Comparison of ENCODE assay signal across 8 mouse cellular contexts in the genomic region with DNA sequence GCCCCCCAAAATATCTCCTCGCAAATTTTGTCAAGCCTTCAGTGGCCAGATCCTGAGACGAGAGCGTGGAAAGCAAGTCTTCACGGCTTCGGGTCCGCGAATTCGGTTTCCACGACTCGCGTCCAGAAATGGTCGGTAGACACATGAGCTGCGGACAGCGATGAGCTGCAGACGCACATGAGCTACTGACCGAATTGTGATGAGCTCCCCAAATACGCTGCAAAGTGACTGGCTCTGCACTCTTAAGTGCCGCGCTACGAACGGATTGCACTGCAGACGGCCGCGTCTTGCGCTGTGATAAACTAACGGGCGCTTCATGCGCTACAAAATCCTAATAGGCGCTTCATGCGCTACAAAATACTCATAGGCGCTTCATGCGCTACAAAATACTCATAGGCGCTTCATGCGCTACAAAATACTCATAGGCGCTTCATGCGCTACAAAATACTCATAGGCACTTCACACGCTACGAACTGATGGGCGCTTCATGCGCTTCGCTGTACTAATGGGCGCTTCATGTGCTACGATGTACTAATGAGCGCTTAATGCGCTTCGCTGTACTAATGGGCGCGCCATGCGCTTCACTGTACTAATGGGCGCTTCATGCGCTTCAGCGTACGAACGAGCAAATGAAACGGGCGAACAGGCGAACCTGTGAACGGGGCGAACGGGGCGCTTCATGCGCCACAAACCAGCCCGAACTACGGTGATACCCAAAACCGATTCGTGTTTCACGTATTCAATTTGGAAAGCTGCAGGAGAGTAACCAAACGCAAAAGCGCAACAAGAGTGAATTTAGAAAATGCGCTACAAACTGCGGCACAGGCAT. TPM values are rescaled to one million over a fixed set of nuclear protein-coding genes. Genes with fewer than 3 reads are reported as not detected.
A peak's percentile ranks its signal among the peaks of the same experiment; 100 is the strongest.
DNase-seq lines count a peak whose midpoint lies in the region; ATAC-seq lines count a peak whose summit lies in the region.

No protein-coding gene starts in this region.

- H3K4me1 ChIP-seq in erythroblast, embryonic 14.5 days (ENCODE audit: control insufficient read depth), result peaks cover 23% of the 10 kb centered on the region
- no peaks in the 10 kb centered on the region for H3K4me1 ChIP-seq in intestine, embryonic 15.5 days (replicated peaks)

- peak overlapping the region; percentile 72 for H3K4me2 ChIP-seq in intestine, embryonic 15.5 days (replicated peaks)

- H3K4me3 ChIP-seq in erythroblast, embryonic 14.5 days (replicated peaks), result peak overlapping the region; percentile 53
- peak overlapping the region; percentile 44 for H3K4me3 ChIP-seq in intestine, embryonic 15.5 days (replicated peaks)

- ATAC-seq in erythroblast, adult 5-6 weeks (replicated peaks; ENCODE audit: low FRiP score, poor library complexity, severe bottlenecking), result no peak
- ATAC-seq in intestine, embryonic 15.5 days, result no peak
- peak; percentile 52 for ATAC-seq in megakaryocyte, adult 5-6 weeks (ENCODE audit: poor library complexity, severe bottlenecking)

- DNase-seq in cerebellum, postnatal 10 days, result peak; percentile 53 to 62
- peak; percentile 19 for DNase-seq in gastrocnemius, postnatal 10 days
- peak; percentile 35 to 40 for DNase-seq in left cerebral cortex, postnatal 10 days (ENCODE audit: extremely low spot score in 1 of 2, low spot score in 2 of 2)
- peak; percentile 49 for DNase-seq in right cerebral cortex, postnatal 25 days

- intact Hi-C loops in left cerebral cortex, postnatal 10 days (cut with DNase I), result loop anchor here (5.0 to 10.0 kb wide), 4 partner anchors 157 to 1233 kb away; partner anchors contain the start of gene Ppp1r9a

- peak overlapping the region; percentile 13; the same call in 1 of the 2 replicates for H3K9ac ChIP-seq in intestine, embryonic 15.5 days

- 55% methylated on average over 71 of the region's 71 CpGs for WGBS in intestine, embryonic 15.5 days

- no peaks in the 10 kb centered on the region for H3K36me3 ChIP-seq in erythroblast, embryonic 14.5 days (ENCODE audit: control insufficient read depth)
- no peaks in the 10 kb centered on the region for H3K36me3 ChIP-seq in intestine, embryonic 15.5 days

- H3K27me3 ChIP-seq in erythroblast, embryonic 14.5 days (ENCODE audit: control insufficient read depth), result peaks cover 35% of the 10 kb centered on the region
- no peaks in the 10 kb centered on the region for H3K27me3 ChIP-seq in intestine, embryonic 15.5 days (replicated peaks)

- H3K27ac ChIP-seq in intestine, embryonic 15.5 days, result peak overlapping the region; percentile 60; the same call in 1 of the 2 replicates

- peaks cover 18% of the 10 kb centered on the region for H3K9me3 ChIP-seq in erythroblast, embryonic 14.5 days (ENCODE audit: control insufficient read depth, low read length)
- 0 out of 2 replicates have a peak, but pooled peaks cover 2% of the 10 kb centered on the region for H3K9me3 ChIP-seq in intestine, embryonic 15.5 days

RNA-seq across cellular contexts. Expression of gene Peg10, which starts 0.8 kb away (rescaled TPM):
- under 0.01 TPM in 1 of 2 replicates, not detected in the other for polyA plus RNA-seq in erythroblast, embryonic 14.5 days (2012)
- 0.19 and 0.42 TPM in 2 replicates for total RNA-seq in erythroblast, adult 5-6 weeks (2015; ENCODE audit: low replicate concordance)
- total RNA-seq in erythroblast, adult 5-6 weeks (2017; ENCODE audit: low replicate concordance), result not detected in 2 replicates
- total RNA-seq in gastrocnemius, postnatal 10 days (2021), result 10 to 100 TPM; 27.9 to 37.8 TPM
- 2.8 and 3.2 TPM in 2 replicates for polyA plus RNA-seq in intestine, embryonic 15.5 days (2015; fragmentation: Nextera tagmentation; extraction: Ambion mirVana)
- 10 to 100 TPM; 10.7 to 11.6 TPM for total RNA-seq in left cerebral cortex, postnatal 10 days (2021)
- not detected in 2 replicates for total RNA-seq in megakaryocyte, adult 5-6 weeks (2015)
- not detected in 2 replicates for total RNA-seq in megakaryocyte, adult 5-6 weeks (2017)

RNA-seq across cellular contexts. Expression of gene Sgce, which starts 0.9 kb away (rescaled TPM):
- polyA plus RNA-seq in erythroblast, embryonic 14.5 days (2012), result not detected in 2 replicates
- not detected in 2 replicates for total RNA-seq in erythroblast, adult 5-6 weeks (2015; ENCODE audit: low replicate concordance)
- total RNA-seq in erythroblast, adult 5-6 weeks (2017; ENCODE audit: low replicate concordance), result 0.42 and 2.0 TPM in 2 replicates
- 10 to 100 TPM; 36.2 to 43.2 TPM for total RNA-seq in gastrocnemius, postnatal 10 days (2021)
- polyA plus RNA-seq in intestine, embryonic 15.5 days (2015; fragmentation: Nextera tagmentation; extraction: Ambion mirVana), result 45.6 and 47.5 TPM in 2 replicates
- total RNA-seq in left cerebral cortex, postnatal 10 days (2021), result 10 to 100 TPM; 30.0 to 30.1 TPM
- total RNA-seq in megakaryocyte, adult 5-6 weeks (2015), result 0.21 TPM in 1 of 2 replicates, not detected in the other
- total RNA-seq in megakaryocyte, adult 5-6 weeks (2017), result 0.49 TPM in 1 of 2 replicates, not detected in the other

Comparison
In these comparisons a context has a peak if more than half of its experiments do, and no peak if none do; other contexts are left out.
1. RNA of gene Peg10, which starts 0.8 kb away (total RNA-seq): 27.9 to 37.8 TPM in gastrocnemius, postnatal 10 days and 10.7 to 11.6 TPM in left cerebral cortex, postnatal 10 days; 0.19 to 0.42 TPM in erythroblast, adult 5-6 weeks and not detected in megakaryocyte, adult 5-6 weeks; every median in the first group is over 4 times any median in the second.
2. RNA of gene Sgce, which starts 0.9 kb away (total RNA-seq): 36.2 to 43.2 TPM in gastrocnemius, postnatal 10 days and 30.0 to 30.1 TPM in left cerebral cortex, postnatal 10 days; 0.42 to 2.0 TPM in erythroblast, adult 5-6 weeks and 0.21 to 0.49 TPM in megakaryocyte, adult 5-6 weeks; every median in the first group is over 10 times any median in the second.
3. Peak in every context shown above with its lines, with median percentiles within 50 percentile points of each other: DNase-seq.